Mouse (Mus musculus) heart, embryonic 11.5 days (tissue): Measurements from ENCODE around the gene Lmntd1. TPM values are rescaled to one million over a fixed set of nuclear protein-coding genes. Genes with fewer than 3 reads are reported as not detected.

Experiments
- ATAC-seq: fragments of 200-750 bp; cut with Nextera tagmentation; replicated peaks from 2 replicates; pipeline ENCODE4 v1.8.0; 2017; ENCODE audit warnings: moderate library complexity; ENCODE audit not compliant: insufficient number of reproducible peaks, low FRiP score, low TSS enrichment
- H3K27ac ChIP-seq: fragments of 300-500 bp; sonication (generic); 2 replicates; pipeline ENCODE4 v1.5.1; 2014; ENCODE audit warnings: mild to moderate bottlenecking, low read depth, low read length
- H3K27me3 ChIP-seq: fragments of 300-500 bp; sonication (generic); 2 replicates; pipeline ENCODE4 v1.6.1; 2014; ENCODE audit warnings: mild to moderate bottlenecking, low read length, mixed read lengths; ENCODE audit not compliant: control insufficient read depth, insufficient read depth
- H3K36me3 ChIP-seq: fragments of 300-500 bp; sonication (generic); 2 replicates; pipeline ENCODE4 v1.6.1; 2014; ENCODE audit warnings: mild to moderate bottlenecking, low read length, moderate library complexity, mixed read lengths; ENCODE audit not compliant: control insufficient read depth, insufficient read depth
- H3K4me1 ChIP-seq: fragments of 300-500 bp; sonication (generic); 2 replicates; pipeline ENCODE4 v1.6.1; 2014; ENCODE audit warnings: low read length; ENCODE audit not compliant: control insufficient read depth, insufficient read depth
- H3K4me2 ChIP-seq: fragments of 300-500 bp; sonication (generic); 2 replicates; pipeline ENCODE4 v1.6.1; 2014; ENCODE audit warnings: mild to moderate bottlenecking, moderate library complexity
- H3K4me3 ChIP-seq: fragments of 300-500 bp; sonication (generic); 2 replicates; pipeline ENCODE4 v1.5.1; 2014; ENCODE audit warnings: low read depth, low read length
- H3K9ac ChIP-seq: fragments of 300-500 bp; sonication (generic); 2 replicates; pipeline ENCODE4 v1.6.1; 2014; ENCODE audit warnings: mild to moderate bottlenecking, low read depth, low read length, moderate library complexity
- H3K9me3 ChIP-seq: fragments of 300-500 bp; sonication (generic); replicated peaks from 2 replicates; pipeline ENCODE4 v1.6.1; 2016; ENCODE audit warnings: low read length; ENCODE audit not compliant: control insufficient read depth
- WGBS: fragments of 180-500 bp; shearing (Covaris S2); extraction: QIAGEN DNeasy Blood & Tissue Kit; methylation state at CpG from one replicate; pipeline ENCODE4 v1.1.7; 2014; ENCODE audit not compliant: insufficient replicate concordance; 5-methylcytosine and 5-hydroxymethylcytosine counted together
- polyA plus RNA-seq: library from polyadenylated mRNA; unstranded; fragments of >200 nt; fragmentation: Nextera tagmentation; extraction: Ambion mirVana; gene quantifications from 2 replicates; pipeline ENCODE4 v1.2.1, GENCODE M21; 2014

The Lmntd1 gene
- polyA plus RNA-seq, 1 experiment from 2014 or later = 4.5 TPM

DNA sequence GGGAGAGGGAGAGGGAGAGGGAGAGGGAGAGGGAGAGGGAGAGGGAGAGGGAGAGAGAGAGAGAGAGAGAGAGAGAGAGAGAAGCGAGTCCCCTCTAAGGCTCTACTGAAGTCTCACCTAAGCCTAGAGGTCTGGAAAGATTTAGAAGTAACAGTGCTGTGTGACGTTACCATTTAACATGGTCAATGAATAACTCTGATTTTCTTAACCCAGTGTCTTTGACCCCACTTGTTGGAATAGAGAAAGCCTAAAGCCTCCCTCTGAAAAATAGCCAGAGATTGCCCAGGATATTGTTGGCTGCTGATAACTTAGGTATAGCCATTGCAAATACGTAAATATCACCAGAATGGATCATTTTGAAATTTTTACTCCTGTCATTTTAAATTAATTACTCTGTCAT, 34.4 kb downstream of the Lmntd1 start:
- H3K4me3 ChIP-seq = no peak overlapping the region
- H3K27ac ChIP-seq = no peak overlapping the region
- ATAC-seq = no peak
- 83% methylated on average over 3 of the region's 3 CpGs for WGBS
- no peak overlapping the region for H3K4me2 ChIP-seq
- no peak overlapping the region for H3K9ac ChIP-seq
- H3K27me3 ChIP-seq = no peaks in the 10 kb centered on the region
- H3K4me1 ChIP-seq = peaks cover 17% of the 10 kb centered on the region
- H3K9me3 ChIP-seq = no peaks in the 10 kb centered on the region
- H3K36me3 ChIP-seq = no peaks in the 10 kb centered on the region

DNA sequence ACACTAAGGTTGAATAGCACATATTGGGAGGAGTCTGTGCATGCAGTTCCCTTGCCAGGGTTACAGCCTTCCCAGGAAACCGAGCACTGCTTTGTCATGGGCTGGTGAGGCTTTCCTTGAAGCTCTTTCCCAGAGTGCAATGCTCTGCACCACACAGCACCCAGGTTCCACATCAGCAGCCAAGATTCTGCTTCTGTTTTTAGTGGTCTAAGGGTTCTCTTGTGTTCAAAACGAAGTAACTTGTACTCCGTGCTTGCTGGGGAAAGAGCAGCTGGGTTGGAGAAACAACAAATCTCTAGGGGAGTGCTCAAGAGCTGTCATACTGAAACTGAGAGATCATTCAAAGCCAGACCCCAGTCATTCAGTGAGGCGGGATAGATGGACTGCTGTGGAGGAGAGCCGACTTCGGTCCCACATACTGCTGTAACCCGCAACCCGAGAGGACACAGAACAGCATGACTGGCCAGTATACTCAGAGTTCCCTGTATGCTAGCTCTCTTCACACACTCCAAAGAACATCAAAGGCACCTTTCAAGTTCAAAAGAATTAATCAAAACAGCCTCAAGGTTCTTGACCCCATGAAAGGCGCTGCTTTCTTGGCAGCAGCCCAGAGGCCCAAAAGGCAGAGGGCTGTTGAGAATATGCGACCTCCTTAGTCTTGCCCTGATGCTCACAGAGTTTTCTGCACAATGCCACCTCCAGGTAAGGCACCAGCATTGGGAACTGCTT, 35.5 kb downstream of the Lmntd1 start:
- H3K9ac ChIP-seq = no peak overlapping the region
- H3K9me3 ChIP-seq = no peaks in the 10 kb centered on the region
- H3K27ac ChIP-seq = no peak overlapping the region
- no peaks in the 10 kb centered on the region for H3K27me3 ChIP-seq
- no peaks in the 10 kb centered on the region for H3K36me3 ChIP-seq
- ATAC-seq = no peak
- H3K4me1 ChIP-seq = peaks cover 17% of the 10 kb centered on the region
- 49% methylated on average over 10 of the region's 10 CpGs for WGBS
- no peak overlapping the region for H3K4me3 ChIP-seq
- 0 out of 2 replicates have a peak overlapping the region, but pooled peaks have one; percentile 5 for H3K4me2 ChIP-seq

DNA sequence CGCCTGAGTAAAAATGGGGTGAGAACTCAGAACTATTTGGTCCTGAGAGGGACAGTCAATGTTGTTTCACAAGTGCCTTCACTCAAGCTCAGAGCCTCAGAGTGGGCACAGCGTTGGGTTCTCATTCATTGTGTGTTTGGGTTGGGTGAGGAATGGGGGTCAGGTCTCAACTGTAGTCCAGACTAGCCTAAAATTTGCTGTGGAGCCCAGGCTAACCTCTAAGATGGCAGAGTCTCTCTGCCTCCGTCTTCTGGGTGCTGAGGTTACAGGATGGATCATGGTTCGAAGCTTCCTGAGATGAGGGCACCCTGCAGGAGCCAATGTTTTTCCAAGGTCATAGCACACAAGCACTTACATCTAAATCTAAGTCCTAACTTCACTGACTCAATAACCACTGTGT, 37.4 kb downstream of the Lmntd1 start:
- H3K4me2 ChIP-seq = no peak overlapping the region
- no peak overlapping the region for H3K9ac ChIP-seq
- H3K4me1 ChIP-seq = peaks cover 11% of the 10 kb centered on the region
- no peak overlapping the region for H3K27ac ChIP-seq
- no peaks in the 10 kb centered on the region for H3K9me3 ChIP-seq
- no peaks in the 10 kb centered on the region for H3K27me3 ChIP-seq
- H3K36me3 ChIP-seq = no peaks in the 10 kb centered on the region
- WGBS = 83% methylated on average over 4 of the region's 4 CpGs
- ATAC-seq = no peak
- H3K4me3 ChIP-seq = no peak overlapping the region

DNA sequence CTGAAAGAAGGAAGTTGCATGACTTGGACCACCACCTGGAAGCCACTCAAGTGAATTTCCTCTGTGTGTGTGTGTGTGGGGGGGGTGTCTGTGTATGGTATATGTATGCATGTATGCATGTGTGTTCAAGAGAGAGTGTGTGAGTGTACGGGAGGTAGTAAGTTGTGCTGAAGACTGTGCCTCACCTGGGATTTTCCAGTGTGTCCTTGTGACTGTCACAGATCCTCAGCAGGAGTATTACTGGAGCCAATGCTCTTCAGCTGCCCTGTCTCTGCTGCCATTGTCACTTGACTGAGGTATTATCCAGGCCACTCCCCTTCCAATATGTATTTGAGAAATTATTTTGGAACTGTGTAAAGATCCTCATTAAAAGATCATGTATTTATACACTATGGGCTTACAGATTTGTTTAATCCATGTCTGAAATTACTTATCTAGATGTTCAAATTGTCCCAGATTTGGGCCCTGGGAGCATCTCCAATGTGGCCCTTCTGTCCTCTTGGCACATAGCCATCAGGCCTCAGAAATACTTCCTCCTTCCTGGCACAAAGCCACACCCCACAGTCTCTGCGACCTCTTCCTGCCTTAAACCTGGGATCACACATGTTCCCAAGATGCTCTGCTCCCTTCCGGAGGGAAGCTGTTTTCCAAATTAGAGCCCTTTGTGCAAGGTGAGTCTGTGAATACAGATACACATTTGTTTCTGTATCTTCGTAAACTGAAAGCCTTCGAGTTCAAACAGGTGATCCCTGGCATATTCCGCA, 40.7 kb downstream of the Lmntd1 start:
- no peak overlapping the region for H3K27ac ChIP-seq
- H3K4me2 ChIP-seq = no peak overlapping the region
- H3K27me3 ChIP-seq = no peaks in the 10 kb centered on the region
- 77% methylated on average over 6 of the region's 6 CpGs for WGBS
- ATAC-seq = no peak
- H3K4me3 ChIP-seq = no peak overlapping the region
- H3K36me3 ChIP-seq = no peaks in the 10 kb centered on the region
- no peaks in the 10 kb centered on the region for H3K9me3 ChIP-seq
- no peak overlapping the region for H3K9ac ChIP-seq
- H3K4me1 ChIP-seq = 0 out of 2 replicates have a peak, but pooled peaks cover 3% of the 10 kb centered on the region

DNA sequence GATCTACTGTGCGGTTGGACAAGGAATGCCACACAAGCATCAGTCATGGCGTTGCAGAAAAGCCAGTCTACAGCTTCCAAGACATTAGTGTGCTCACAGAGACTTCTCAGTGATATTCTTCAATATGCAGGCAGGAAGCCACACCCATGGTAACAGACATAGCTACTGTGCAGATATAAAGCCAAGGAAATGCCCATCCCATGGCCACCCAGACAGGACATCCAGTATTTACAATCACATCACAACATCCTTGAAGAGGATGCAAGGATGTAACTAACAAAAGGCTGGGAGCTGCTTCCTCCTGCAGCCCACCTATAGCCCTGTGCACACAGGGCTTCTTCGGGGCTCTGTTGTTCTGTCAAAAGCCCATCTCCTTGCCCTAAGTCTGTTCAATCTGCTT, 45.4 kb downstream of the Lmntd1 start:
- Histone ChIP-seq H3K27ac (no peak overlapping the region), H3K9me3 (peaks cover 2% of the 10 kb centered on the region; the same call in 1 of the 2 replicates), H3K4me3 (no peak overlapping the region), H3K4me1 (no peaks in the 10 kb centered on the region), H3K9ac (no peak overlapping the region), H3K36me3 (no peaks in the 10 kb centered on the region), H3K4me2 (no peak overlapping the region), H3K27me3 (no peaks in the 10 kb centered on the region)
- 78% methylated on average over 3 of the region's 3 CpGs for WGBS
- no peak for ATAC-seq

DNA sequence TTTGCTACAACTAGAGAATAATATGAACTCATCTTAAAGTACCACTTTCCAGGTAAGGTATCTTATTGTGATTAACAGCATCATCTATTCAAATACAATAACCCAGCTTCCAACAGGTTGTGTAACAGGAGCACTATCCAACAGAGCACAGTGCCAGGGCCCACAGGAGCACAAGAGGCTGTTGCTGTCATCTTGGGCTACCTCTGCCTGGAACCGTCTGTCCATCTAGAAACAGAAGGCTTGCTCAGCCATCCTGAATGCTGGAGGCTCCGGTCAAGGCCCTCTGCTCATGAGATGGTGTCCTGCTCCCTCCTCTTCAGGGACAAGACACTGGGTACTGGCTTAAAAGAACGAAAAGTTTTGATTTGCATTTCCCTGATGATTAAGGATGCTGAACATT, 46.3 kb downstream of the Lmntd1 start:
- no peak for ATAC-seq
- no peaks in the 10 kb centered on the region for H3K36me3 ChIP-seq
- no peak overlapping the region for H3K9ac ChIP-seq
- no peaks in the 10 kb centered on the region for H3K4me1 ChIP-seq
- H3K4me2 ChIP-seq = no peak overlapping the region
- no peak overlapping the region for H3K27ac ChIP-seq
- H3K27me3 ChIP-seq = no peaks in the 10 kb centered on the region
- 78% methylated on average over 3 of the region's 3 CpGs for WGBS
- no peak overlapping the region for H3K4me3 ChIP-seq
- H3K9me3 ChIP-seq = peaks cover 3% of the 10 kb centered on the region; the same call in 1 of the 2 replicates

DNA sequence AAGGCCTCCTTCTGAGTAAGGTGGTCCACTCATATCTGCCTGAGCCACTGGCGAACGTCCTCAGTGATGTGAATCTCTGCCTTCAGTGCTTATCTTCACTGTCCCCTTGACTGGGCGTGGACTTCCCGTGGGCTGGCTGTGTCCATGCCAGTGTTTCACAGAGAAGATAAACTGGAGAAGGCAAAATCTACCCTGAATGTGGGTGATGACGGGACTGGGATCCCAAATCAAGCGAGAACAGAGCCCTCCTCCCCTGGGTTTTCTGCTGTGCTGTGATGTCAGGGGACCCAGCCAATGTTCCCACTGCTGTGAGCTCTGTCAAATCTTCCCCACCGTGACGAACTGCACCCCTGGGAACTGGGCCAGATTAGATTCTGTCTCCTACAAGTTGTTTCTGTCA, 46.8 kb downstream of the Lmntd1 start:
- no peak for ATAC-seq
- Histone ChIP-seq H3K27ac (no peak overlapping the region), H3K9me3 (peaks cover 3% of the 10 kb centered on the region; the same call in 1 of the 2 replicates), H3K4me2 (no peak overlapping the region), H3K4me3 (no peak overlapping the region), H3K36me3 (no peaks in the 10 kb centered on the region), H3K4me1 (no peaks in the 10 kb centered on the region), H3K9ac (no peak overlapping the region), H3K27me3 (no peaks in the 10 kb centered on the region)
- WGBS = 30% methylated on average over 8 of the region's 8 CpGs

DNA sequence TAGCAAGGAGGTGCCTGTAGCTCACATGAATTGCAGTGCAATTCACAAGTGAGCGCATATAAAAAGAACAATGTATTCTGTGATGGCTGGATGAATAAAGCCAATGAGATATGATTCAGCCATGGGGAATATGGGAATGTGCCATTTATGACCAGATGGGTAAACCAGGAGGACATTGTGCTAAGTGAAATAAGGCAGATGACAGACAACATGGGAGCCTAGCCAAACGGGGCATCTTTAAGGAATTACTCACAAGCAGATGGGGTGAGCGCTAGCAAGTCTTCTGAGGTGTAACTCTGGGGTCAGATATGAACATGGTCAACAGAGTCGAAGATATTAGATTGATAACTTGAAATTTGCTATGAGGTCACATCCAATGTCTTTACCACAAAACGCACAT, 48.5 kb downstream of the Lmntd1 start:
- 87% methylated on average over 5 of the region's 5 CpGs for WGBS
- Histone ChIP-seq H3K36me3 (no peaks in the 10 kb centered on the region), H3K4me3 (no peak overlapping the region), H3K27me3 (no peaks in the 10 kb centered on the region), H3K9me3 (peaks cover 3% of the 10 kb centered on the region; the same call in 1 of the 2 replicates), H3K27ac (no peak overlapping the region), H3K4me1 (no peaks in the 10 kb centered on the region), H3K4me2 (no peak overlapping the region), H3K9ac (no peak overlapping the region)
- no peak for ATAC-seq
